Mouse (Mus musculus): Measurements from ENCODE around the gene Ptpra.
A peak's percentile ranks its signal among the peaks of the same experiment; 100 is the strongest.

Gene Ptpra

GRCm38 (mm10) chr2:130442162-130442561 is 7.9 kb upstream of the Ptpra start:
- DNase-seq (ENCODE audit: low spot score): no peak

- no peak for DNase-seq (ENCODE audit: low spot score)
Measured at GRCm38 (mm10) chr2:130448449-130448848, 1.6 kb upstream of the Ptpra start.

- no peak for DNase-seq (ENCODE audit: low spot score)
Measured at GRCm38 (mm10) chr2:130449021-130449793, 871 bp upstream of the Ptpra start.

- DNase-seq (ENCODE audit: low spot score): peak; percentile 69
Measured at GRCm38 (mm10) chr2:130450434-130450796, 337 bp downstream of the Ptpra start.

GRCm38 (mm10) chr2:130451086-130451726 is 1.1 kb downstream of the Ptpra start:
- DNase-seq (ENCODE audit: low spot score): no peak

GRCm38 (mm10) chr2:130451727-130452090 is 1.6 kb downstream of the Ptpra start:
- no peak for DNase-seq (ENCODE audit: low spot score)

GRCm38 (mm10) chr2:130452266-130452665 is 2.2 kb downstream of the Ptpra start:
- no peak for DNase-seq (ENCODE audit: low spot score)

- DNase-seq (ENCODE audit: low spot score): no peak
Measured at GRCm38 (mm10) chr2:130453421-130453820, 3.3 kb downstream of the Ptpra start.

GRCm38 (mm10) chr2:130454748-130455370 is 4.8 kb downstream of the Ptpra start:
- DNase-seq (ENCODE audit: low spot score): no peak

GRCm38 (mm10) chr2:130457871-130458270 is 7.8 kb downstream of the Ptpra start:
- no peak for DNase-seq (ENCODE audit: low spot score)

GRCm38 (mm10) chr2:130459576-130459975 is 9.5 kb downstream of the Ptpra start:
- no peak for DNase-seq (ENCODE audit: low spot score)

- DNase-seq (ENCODE audit: low spot score): no peak
Measured at GRCm38 (mm10) chr2:130461287-130462071, 11.4 kb downstream of the Ptpra start.

- DNase-seq (ENCODE audit: low spot score): no peak
Measured at GRCm38 (mm10) chr2:130466438-130466837, 16.4 kb downstream of the Ptpra start.

GRCm38 (mm10) chr2:130469366-130469765 is 19.3 kb downstream of the Ptpra start:
- no peak for DNase-seq (ENCODE audit: low spot score)

- no peak for DNase-seq (ENCODE audit: low spot score)
Measured at GRCm38 (mm10) chr2:130469935-130470334, 19.9 kb downstream of the Ptpra start.

GRCm38 (mm10) chr2:130472908-130473510 is 22.9 kb downstream of the Ptpra start:
- no peak for DNase-seq (ENCODE audit: low spot score)

GRCm38 (mm10) chr2:130475764-130476163 is 25.7 kb downstream of the Ptpra start:
- DNase-seq (ENCODE audit: low spot score): no peak

- no peak for DNase-seq (ENCODE audit: low spot score)
Measured at GRCm38 (mm10) chr2:130476666-130477297, 26.7 kb downstream of the Ptpra start.

GRCm38 (mm10) chr2:130482177-130482576 is 32.1 kb downstream of the Ptpra start:
- DNase-seq (ENCODE audit: low spot score): no peak

GRCm38 (mm10) chr2:130482700-130483099 is 32.6 kb downstream of the Ptpra start:
- no peak for DNase-seq (ENCODE audit: low spot score)

- no peak for DNase-seq (ENCODE audit: low spot score)
Measured at GRCm38 (mm10) chr2:130484206-130484605, 34.1 kb downstream of the Ptpra start.

- no peak for DNase-seq (ENCODE audit: low spot score)
Measured at GRCm38 (mm10) chr2:130488002-130488401, 37.9 kb downstream of the Ptpra start.

Measured in ovary, postnatal 10 days (tissue).